Mouse (Mus musculus): ENCODE data around the gene Klf3. TPM values are rescaled to one million over a fixed set of nuclear protein-coding genes. Genes with fewer than 3 reads are reported as not detected.
"Not testable (repeated sequence)": the region's sequence is repeated elsewhere in the genome, so short reads cannot be mapped to it uniquely, and the experiment has no call there.

Klf3 gene
- total RNA-seq, 2 experiments from 2014 or later, result 77.3 to 79.8 TPM

GRCm38 (mm10) chr5:64878526-64878925 is 75.3 kb downstream of the Klf3 start:
- DNase-seq, result no peak

- DNase-seq, result no peak
These were observed 76.1 kb downstream of the Klf3 start for GRCm38 (mm10) chr5:64879241-64879640.

GRCm38 (mm10) chr5:64881559-64881958 is 78.4 kb downstream of the Klf3 start:
- not testable (repeated sequence) for DNase-seq

GRCm38 (mm10) chr5:64881976-64882375 is 78.8 kb downstream of the Klf3 start:
- not testable (repeated sequence) for DNase-seq

Other genes starting within 250 kb of the Klf3 start
- gene Tlr1, start 130.2 kb downstream of the Klf3 start, total RNA-seq (2021), result 1 to 10 TPM; 1.2 to 1.6 TPM
- 1 to 10 TPM; 1.8 TPM for gene Tlr6, start 156.7 kb downstream of the Klf3 start, total RNA-seq (2021)
- 10 to 100 TPM; 28.1 to 28.4 TPM for gene Fam114a1, start 166.7 kb downstream of the Klf3 start, total RNA-seq (2021)

Measured in adrenal gland, postnatal 10 days (tissue).